Mouse (Mus musculus) lung, postnatal 0 days (tissue): Measurements from ENCODE around the gene Adcy5.

Experiments
- CTCF ChIP-seq: IDR thresholded peaks from 2 replicates; pipeline ENCODE4 v1.5.1; 2016; ENCODE audit warnings: antibody characterized with exemption, mild to moderate bottlenecking
- EP300 ChIP-seq: IDR thresholded peaks from 2 replicates; pipeline ENCODE4 v1.6.1; 2016; ENCODE audit warnings: antibody characterized with exemption, mild to moderate bottlenecking, control low read depth

GRCm38 (mm10) chr16:35297786-35298185 is 143.1 kb downstream of the Adcy5 start:
- TF ChIP-seq CTCF = no peak
- TF ChIP-seq EP300 = no peak
